Mouse (Mus musculus) intestine, postnatal 0 days (tissue): ENCODE measurements around the gene Pnpla6. TPM values are rescaled to one million over a fixed set of nuclear protein-coding genes. Genes with fewer than 3 reads are reported as not detected.

Experiments used
- ATAC-seq: fragments of 200-750 bp; cut with Nextera tagmentation; 2 replicates; pipeline ENCODE4 v1.8.0; 2017; ENCODE audit warnings: mild to moderate bottlenecking, moderate TSS enrichment, moderate library complexity
- H3K27ac ChIP-seq: fragments of 300-500 bp; sonication (generic); 2 replicates; pipeline ENCODE4 v1.5.1; 2014; ENCODE audit warnings: mild to moderate bottlenecking, low read depth, low read length, moderate library complexity
- H3K27me3 ChIP-seq: fragments of 300-500 bp; sonication (generic); replicated peaks from 2 replicates; pipeline ENCODE4 v1.6.1; 2014; ENCODE audit warnings: low read length, mixed read lengths; ENCODE audit not compliant: control insufficient read depth, insufficient read depth
- H3K36me3 ChIP-seq: fragments of 300-500 bp; sonication (generic); 2 replicates; pipeline ENCODE4 v1.6.1; 2014; ENCODE audit warnings: mild to moderate bottlenecking, moderate library complexity; ENCODE audit not compliant: control insufficient read depth, insufficient read depth
- H3K4me1 ChIP-seq: fragments of 300-500 bp; sonication (generic); replicated peaks from 2 replicates; pipeline ENCODE4 v1.6.1; 2014; ENCODE audit warnings: antibody characterized with exemption, low read length, mixed read lengths; ENCODE audit not compliant: control insufficient read depth, insufficient read depth
- H3K4me2 ChIP-seq: fragments of 300-500 bp; sonication (generic); replicated peaks from 2 replicates; pipeline ENCODE4 v1.6.1; 2014; ENCODE audit warnings: low read depth, mild to moderate bottlenecking, moderate library complexity
- H3K4me3 ChIP-seq: fragments of 300-500 bp; sonication (generic); 2 replicates; pipeline ENCODE4 v1.5.1; 2014; ENCODE audit warnings: low read depth, low read length
- H3K9ac ChIP-seq: fragments of 300-500 bp; sonication (generic); 2 replicates; pipeline ENCODE4 v1.6.1; 2014; ENCODE audit warnings: mild to moderate bottlenecking, low read depth, low read length
- H3K9me3 ChIP-seq: fragments of 300-500 bp; sonication (generic); 2 replicates; pipeline ENCODE4 v1.6.1; 2016; ENCODE audit warnings: mixed run types; ENCODE audit not compliant: control insufficient read depth
- CTCF ChIP-seq: sonication (generic); IDR thresholded peaks from 2 replicates; pipeline ENCODE4 v1.5.1; 2016; ENCODE audit warnings: low read depth, mild to moderate bottlenecking, control low read depth, antibody characterized with exemption, moderate library complexity
- WGBS: fragments of 180-500 bp; shearing (Covaris S2); extraction: QIAGEN DNeasy Blood & Tissue Kit; methylation state at CpG from one replicate; pipeline ENCODE4 v1.1.7; 2014; 5-methylcytosine and 5-hydroxymethylcytosine counted together
- polyA plus RNA-seq: library from polyadenylated mRNA; unstranded; fragments of >200 nt; fragmentation: Nextera tagmentation; extraction: Ambion mirVana; gene quantifications from 2 replicates; pipeline ENCODE4 v1.2.1, GENCODE M21; 2015

Gene Pnpla6
- polyA plus RNA-seq, 1 experiment from 2014 or later = 36.1 TPM

GRCm38 (mm10) chr8:3593470-3593869 is 78.3 kb downstream of the Pnpla6 start:
- peaks cover 7% of the 10 kb centered on the region for H3K36me3 ChIP-seq
- H3K9me3 ChIP-seq = no peaks in the 10 kb centered on the region
- no peak overlapping the region for H3K9ac ChIP-seq
- no peak for TF ChIP-seq CTCF
- H3K27ac ChIP-seq = peak overlapping the region; percentile 35; the same call in 1 of the 2 replicates
- no peak; the same call in 1 of the 2 replicates for ATAC-seq
- no peaks in the 10 kb centered on the region for H3K4me1 ChIP-seq
- H3K4me3 ChIP-seq = no peak overlapping the region
- WGBS = 53% methylated on average over 3 of the region's 3 CpGs
- H3K27me3 ChIP-seq = no peaks in the 10 kb centered on the region
- no peak overlapping the region for H3K4me2 ChIP-seq

Other genes starting within 250 kb of the Pnpla6 start
- 20.7 and 21.3 TPM in 2 replicates for gene Insr, start 235.8 kb upstream of the Pnpla6 start, polyA plus RNA-seq
- 0.16 and 0.41 TPM in 2 replicates for gene A430078G23Rik, start 162.0 kb upstream of the Pnpla6 start, polyA plus RNA-seq
- 4.5 and 5.7 TPM in 2 replicates for gene Arhgef18, start 122.4 kb upstream of the Pnpla6 start, polyA plus RNA-seq
- gene Pex11g, start 47.7 kb upstream of the Pnpla6 start, polyA plus RNA-seq = 14.3 and 14.9 TPM in 2 replicates
- gene Tex45, start 44.5 kb upstream of the Pnpla6 start, polyA plus RNA-seq = not detected in 2 replicates
- 16.5 and 18.1 TPM in 2 replicates for gene Zfp358, start 22.2 kb upstream of the Pnpla6 start, polyA plus RNA-seq
- 105 and 123 TPM in 2 replicates for gene Mcoln1, start 14.9 kb upstream of the Pnpla6 start, polyA plus RNA-seq
- 0.63 and 0.76 TPM in 2 replicates for gene C330021F23Rik, start 52.6 kb downstream of the Pnpla6 start, polyA plus RNA-seq
- gene Camsap3, start 71.9 kb downstream of the Pnpla6 start, polyA plus RNA-seq = 20.9 and 22.9 TPM in 2 replicates
- 16.8 and 17.5 TPM in 2 replicates for gene Xab2, start 105.9 kb downstream of the Pnpla6 start, polyA plus RNA-seq
- 152 TPM in 2 replicates for gene Pet100, start 106.2 kb downstream of the Pnpla6 start, polyA plus RNA-seq
- gene Pcp2, start 110.2 kb downstream of the Pnpla6 start, polyA plus RNA-seq = not detected in 2 replicates
- gene Stxbp2, start 115.6 kb downstream of the Pnpla6 start, polyA plus RNA-seq = 163 and 185 TPM in 2 replicates
- gene Retn, start 140.4 kb downstream of the Pnpla6 start, polyA plus RNA-seq = not detected in 2 replicates
- gene Mcemp1, start 150.4 kb downstream of the Pnpla6 start, polyA plus RNA-seq = 0.09 and 0.22 TPM in 2 replicates
- 1.5 and 2.8 TPM in 2 replicates for gene Fcor, start 157.0 kb downstream of the Pnpla6 start, polyA plus RNA-seq
- 22.8 and 23.9 TPM in 2 replicates for gene Trappc5, start 160.9 kb downstream of the Pnpla6 start, polyA plus RNA-seq
- not detected in 2 replicates for gene Fcer2a, start 178.8 kb downstream of the Pnpla6 start, polyA plus RNA-seq
- gene Clec4g, start 205.3 kb downstream of the Pnpla6 start, polyA plus RNA-seq = not detected in 2 replicates
- 0.22 and 0.27 TPM in 2 replicates for gene Cd209a, start 233.6 kb downstream of the Pnpla6 start, polyA plus RNA-seq